Mouse (Mus musculus) limb, embryonic 14.5 days (tissue): ENCODE data around the gene Gm10722. TPM values are rescaled to one million over a fixed set of nuclear protein-coding genes. Genes with fewer than 3 reads are reported as not detected.
"Not testable (repeated sequence)": the region's sequence is repeated elsewhere in the genome, so short reads cannot be mapped to it uniquely, and the experiment has no call there.

Source experiments
- ATAC-seq: fragments of 200-750 bp; cut with Nextera tagmentation; 2 replicates; pipeline ENCODE4 v1.8.0; 2017; ENCODE audit warnings: low read depth, moderate number of reproducible peaks, moderate TSS enrichment; ENCODE audit not compliant: low FRiP score
- DNase-seq: peaks from one replicate; pipeline ENCODE4 v3.0.0-alpha.2; 2015; ENCODE audit warnings: low spot score
- H3K27ac ChIP-seq: fragments of 300-500 bp; sonication (generic); replicated peaks from 2 replicates; pipeline ENCODE4 v1.5.1; 2014; ENCODE audit warnings: low read depth, mild to moderate bottlenecking, low read length, moderate library complexity, mixed read lengths
- H3K27me3 ChIP-seq: fragments of 300-500 bp; sonication (generic); 2 replicates; pipeline ENCODE4 v1.6.1; 2014; ENCODE audit warnings: low read length, mixed read lengths; ENCODE audit not compliant: control insufficient read depth, insufficient read depth
- H3K36me3 ChIP-seq: fragments of 300-500 bp; sonication (generic); 2 replicates; pipeline ENCODE4 v1.6.1; 2014; ENCODE audit warnings: mild to moderate bottlenecking, low read length, moderate library complexity, mixed read lengths; ENCODE audit not compliant: control insufficient read depth, insufficient read depth
- H3K4me1 ChIP-seq: fragments of 300-500 bp; sonication (generic); 2 replicates; pipeline ENCODE4 v1.6.1; 2014; ENCODE audit warnings: antibody characterized with exemption, low read length, mixed read lengths; ENCODE audit not compliant: control insufficient read depth, insufficient read depth
- H3K4me2 ChIP-seq: fragments of 300-500 bp; sonication (generic); replicated peaks from 2 replicates; pipeline ENCODE4 v1.6.1; 2014; ENCODE audit warnings: low read depth, mild to moderate bottlenecking, low read length, moderate library complexity; ENCODE audit not compliant: severe bottlenecking
- H3K4me3 ChIP-seq: fragments of 300-500 bp; sonication (generic); replicated peaks from 2 replicates; pipeline ENCODE4 v1.5.1; 2014; ENCODE audit warnings: low read length
- H3K9ac ChIP-seq: fragments of 300-500 bp; sonication (generic); 2 replicates; pipeline ENCODE4 v1.6.1; 2014; ENCODE audit warnings: mild to moderate bottlenecking, low read depth, low read length, moderate library complexity; ENCODE audit not compliant: severe bottlenecking
- H3K9me3 ChIP-seq: fragments of 300-500 bp; sonication (generic); 2 replicates; pipeline ENCODE4 v1.6.1; 2016; ENCODE audit warnings: low read length; ENCODE audit not compliant: control insufficient read depth
- WGBS: fragments of 180-500 bp; shearing (Covaris S2); extraction: QIAGEN DNeasy Blood & Tissue Kit; methylation state at CpG from one replicate; pipeline ENCODE4 v1.1.7; 2014; 5-methylcytosine and 5-hydroxymethylcytosine counted together
- microRNA-seq: library from miRNA; unstranded; fragments of <30 nt; microRNA quantifications from one replicate; pipeline ENCODE4, GENCODE M21; 2016
- polyA plus RNA-seq, 2 experiments: library from polyadenylated mRNA; depleted of rRNA in 1 of 2; stranded (reverse) in 1 of 2; unstranded in 1 of 2; fragments of >200 nt; fragmentation: Nextera tagmentation in 1 of 2; extraction: Ambion mirVana in 1 of 2; gene quantifications; 2 replicates each; pipeline versions ENCODE4 v1.2.1 to v1.2.3; 2012 to 2014

The Gm10722 gene
- polyA plus RNA-seq, 2 experiments = not detected

- WGBS = 65% methylated on average over 12 of the region's 16 CpGs
- not testable (repeated sequence) for H3K27me3 ChIP-seq, H3K4me3 ChIP-seq, H3K36me3 ChIP-seq, ATAC-seq, H3K27ac ChIP-seq, H3K4me2 ChIP-seq, H3K9ac ChIP-seq, DNase-seq, H3K4me1 ChIP-seq, H3K9me3 ChIP-seq
Measured at GRCm38 (mm10) chr9:3029276-3030000, 28.7 kb downstream of the Gm10722 start.

GRCm38 (mm10) chr9:3030677-3031318 lies 30.1 kb downstream of the Gm10722 start:
- not testable (repeated sequence) for H3K4me1 ChIP-seq, H3K4me2 ChIP-seq, H3K9ac ChIP-seq, H3K36me3 ChIP-seq, H3K27me3 ChIP-seq, H3K9me3 ChIP-seq, H3K4me3 ChIP-seq, ATAC-seq, H3K27ac ChIP-seq
- DNase-seq = peak; percentile 90
- WGBS = 78% methylated on average over 2 of the region's 10 CpGs

- not testable (repeated sequence) for H3K27ac ChIP-seq, H3K4me2 ChIP-seq, H3K36me3 ChIP-seq, H3K4me3 ChIP-seq, ATAC-seq, H3K27me3 ChIP-seq, H3K9ac ChIP-seq, H3K4me1 ChIP-seq, H3K9me3 ChIP-seq, DNase-seq
- WGBS = no CpG with 5 or more reads among the region's 8 CpGs
Measured at GRCm38 (mm10) chr9:3034299-3034698, 33.6 kb downstream of the Gm10722 start, which contains the start of gene Gm17535. Gene Gm17535, plus strand, starts transcription at chr9:3034599.

- DNase-seq, ATAC-seq, H3K9me3 ChIP-seq, H3K4me2 ChIP-seq, H3K36me3 ChIP-seq, H3K9ac ChIP-seq, H3K27ac ChIP-seq, H3K27me3 ChIP-seq, H3K4me3 ChIP-seq, H3K4me1 ChIP-seq: not testable (repeated sequence)
- WGBS = 82% methylated on average over 6 of the region's 8 CpGs
Measured at GRCm38 (mm10) chr9:3036577-3036976, 35.9 kb downstream of the Gm10722 start, which contains the start of gene Gm10715. Gene Gm10715, plus strand, starts transcription at chr9:3036877.

GRCm38 (mm10) chr9:3038161-3038560 lies 37.4 kb downstream of the Gm10722 start:
- 57% methylated on average over 4 of the region's 4 CpGs for WGBS
- not testable (repeated sequence) for H3K27me3 ChIP-seq, H3K4me1 ChIP-seq, ATAC-seq, H3K9me3 ChIP-seq, DNase-seq, H3K4me2 ChIP-seq, H3K4me3 ChIP-seq, H3K9ac ChIP-seq, H3K27ac ChIP-seq, H3K36me3 ChIP-seq

Small RNAs within 50 kb of the gene (microRNA-seq; reads per million reads assigned to microRNA genes)
- not detected for gene Mir101c

Other genes with a start within 250 kb of the Gm10722 start
- gene Gm11168, start 2.4 kb downstream of the Gm10722 start, polyA plus RNA-seq (2012; rRNA removed) = 0.27 TPM in 1 of 2 replicates, not detected in the other
- gene Gm11168, start 2.4 kb downstream of the Gm10722 start, polyA plus RNA-seq (2014; fragmentation: Nextera tagmentation; extraction: Ambion mirVana) = not detected in 2 replicates
- not detected in 2 replicates for gene Gm10721, start 12.2 kb downstream of the Gm10722 start, polyA plus RNA-seq (2012; rRNA removed)
- gene Gm10721, start 12.2 kb downstream of the Gm10722 start, polyA plus RNA-seq (2014; fragmentation: Nextera tagmentation; extraction: Ambion mirVana) = 0.35 TPM in 1 of 2 replicates, not detected in the other
- not detected in 2 replicates for gene Gm10720, start 14.7 kb downstream of the Gm10722 start, polyA plus RNA-seq (2012; rRNA removed)
- not detected in 2 replicates for gene Gm10720, start 14.7 kb downstream of the Gm10722 start, polyA plus RNA-seq (2014; fragmentation: Nextera tagmentation; extraction: Ambion mirVana)
- gene Gm10719, start 16.5 kb downstream of the Gm10722 start, polyA plus RNA-seq (2012; rRNA removed) = 0.12 TPM in 1 of 2 replicates, not detected in the other
- not detected in 2 replicates for gene Gm10719, start 16.5 kb downstream of the Gm10722 start, polyA plus RNA-seq (2014; fragmentation: Nextera tagmentation; extraction: Ambion mirVana)
- 0.10 TPM in 1 of 2 replicates, not detected in the other for gene Gm10718, start 22.6 kb downstream of the Gm10722 start, polyA plus RNA-seq (2012; rRNA removed)
- gene Gm10718, start 22.6 kb downstream of the Gm10722 start, polyA plus RNA-seq (2014; fragmentation: Nextera tagmentation; extraction: Ambion mirVana) = not detected in 2 replicates
- gene Gm10717, start 24.5 kb downstream of the Gm10722 start, polyA plus RNA-seq (2012; rRNA removed) = not detected in 2 replicates
- not detected in 2 replicates for gene Gm10717, start 24.5 kb downstream of the Gm10722 start, polyA plus RNA-seq (2014; fragmentation: Nextera tagmentation; extraction: Ambion mirVana)
- not detected in 2 replicates for gene Gm17535, start 33.7 kb downstream of the Gm10722 start, polyA plus RNA-seq (2012; rRNA removed)
- gene Gm17535, start 33.7 kb downstream of the Gm10722 start, polyA plus RNA-seq (2014; fragmentation: Nextera tagmentation; extraction: Ambion mirVana) = not detected in 2 replicates
- not detected in 2 replicates for gene Gm10715, start 36.0 kb downstream of the Gm10722 start, polyA plus RNA-seq (2012; rRNA removed)
- gene Gm10715, start 36.0 kb downstream of the Gm10722 start, polyA plus RNA-seq (2014; fragmentation: Nextera tagmentation; extraction: Ambion mirVana) = not detected in 2 replicates